Mouse (Mus musculus) large intestine, adult 2 months (tissue): Measurements from ENCODE around the gene Elavl2. TPM values are rescaled to one million over a fixed set of nuclear protein-coding genes. Genes with fewer than 3 reads are reported as not detected.

Experiments
- DNase-seq: peaks from one replicate; pipeline ENCODE4 v3.0.0-alpha.2; 2012; ENCODE audit warnings: low read depth, low spot score
- WGBS: fragments of 180-500 bp; shearing (Covaris S2); methylation state at CpG from one replicate; pipeline ENCODE4 v1.1.7; 2018; 5-methylcytosine and 5-hydroxymethylcytosine counted together
- polyA plus RNA-seq: library from polyadenylated mRNA; depleted of rRNA; stranded (reverse); fragments of >200 nt; gene quantifications from 2 replicates; pipeline ENCODE4 v1.2.3, GENCODE M21; 2012; rRNA removed

The Elavl2 gene
- 0.03 and 0.05 TPM in 2 replicates for polyA plus RNA-seq

GRCm38 (mm10) chr4:91400423-91400822 lies at the start of gene Elavl2:
Elavl2 (minus strand) TSS chr4:91400785.
- DNase-seq = no peak
- WGBS = 7% methylated on average over 28 of the region's 28 CpGs

GRCm38 (mm10) chr4:91447887-91448286 lies 47.3 kb upstream of the Elavl2 start:
- WGBS = 56% methylated on average over 2 of the region's 2 CpGs
- DNase-seq = no peak

DNA sequence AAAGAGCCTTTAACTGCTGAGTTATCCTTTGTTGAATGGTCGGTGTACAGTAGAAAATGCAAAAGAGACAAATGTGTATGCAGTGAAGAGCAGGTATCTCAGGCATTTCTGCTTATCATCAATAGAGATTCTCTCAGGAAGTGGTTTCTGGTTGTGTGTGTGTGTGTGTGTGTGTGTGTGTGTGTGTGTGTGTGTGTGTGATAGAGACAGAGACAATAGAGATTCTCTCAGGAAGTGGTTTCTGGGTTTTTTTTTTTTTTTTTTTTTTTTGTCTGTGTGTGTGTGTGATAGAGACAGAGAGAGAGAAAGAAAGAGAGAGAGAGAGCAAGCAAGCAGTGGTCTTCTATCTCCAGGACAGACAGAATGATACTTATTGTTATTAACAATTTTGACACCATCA lies 15.0 kb upstream of the Elavl2 start:
- WGBS = 84% methylated on average over 1 of the region's 1 CpGs
- no peak for DNase-seq

DNA sequence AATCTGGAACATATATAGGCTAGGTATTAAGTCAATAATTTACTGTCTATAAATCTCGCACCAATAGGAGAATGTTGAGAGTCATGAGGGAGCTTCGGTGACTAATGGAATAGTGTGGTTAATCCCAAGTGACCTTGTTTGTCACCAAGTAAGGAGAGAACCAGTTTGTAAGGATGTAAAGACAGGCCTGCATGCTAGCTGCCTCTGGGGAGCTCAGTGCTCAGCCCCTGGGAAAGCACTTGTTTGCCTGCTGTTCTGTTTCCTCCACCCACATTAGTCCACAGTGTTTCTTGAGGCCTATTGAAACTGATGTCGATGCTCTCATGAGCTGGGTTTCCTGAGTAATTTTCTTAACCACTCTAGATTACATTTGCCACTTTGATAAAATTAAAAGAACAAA lies 4.5 kb upstream of the Elavl2 start:
- 63% methylated on average over 3 of the region's 3 CpGs for WGBS

DNA sequence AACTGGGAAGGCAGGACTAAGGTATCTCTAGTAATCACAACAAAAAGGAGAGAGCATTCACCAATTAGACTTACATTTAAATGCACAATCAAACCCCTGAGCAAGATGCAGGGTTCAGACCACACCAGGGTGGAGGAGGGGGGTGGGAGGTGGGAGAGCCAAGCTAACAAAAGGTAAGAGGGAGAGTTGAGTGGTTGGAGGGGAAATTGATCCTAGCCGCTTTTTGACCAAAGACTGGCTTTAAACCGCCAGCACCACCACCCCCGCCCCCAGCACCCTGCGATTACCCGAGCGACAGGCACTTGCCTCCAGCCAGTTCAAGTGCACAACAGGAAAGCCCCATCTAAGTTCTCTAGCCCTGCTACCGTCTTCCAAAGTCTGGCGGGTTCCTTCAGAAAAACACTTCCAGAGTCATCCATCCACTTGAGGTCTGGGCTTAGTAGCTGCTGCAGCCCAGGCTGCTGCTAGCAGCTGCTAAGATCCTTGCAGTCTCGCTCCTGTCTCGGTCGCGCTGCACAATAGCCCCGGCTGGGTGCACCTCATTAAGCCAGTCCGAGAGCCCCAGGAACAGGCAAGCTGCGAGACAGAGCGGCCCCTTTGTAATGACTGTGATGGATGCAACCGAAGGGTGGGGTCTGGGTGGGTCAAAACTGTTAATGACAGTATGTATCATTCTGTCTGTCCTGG lies 932 bp downstream of the Elavl2 start:
- 4% methylated on average over 17 of the region's 17 CpGs for WGBS
- DNase-seq = no peak

More for the DNA sequence above, 4.5 kb upstream of the Elavl2 start:
- no peak for DNase-seq

GRCm38 (mm10) chr4:91391987-91392598 lies 8.5 kb downstream of the Elavl2 start:
- no peak for DNase-seq
- 56% methylated on average over 5 of the region's 5 CpGs for WGBS

- no peak for DNase-seq
- WGBS = 88% methylated on average over 3 of the region's 3 CpGs
These were observed 12.9 kb downstream of the Elavl2 start for GRCm38 (mm10) chr4:91387701-91388100.

DNA sequence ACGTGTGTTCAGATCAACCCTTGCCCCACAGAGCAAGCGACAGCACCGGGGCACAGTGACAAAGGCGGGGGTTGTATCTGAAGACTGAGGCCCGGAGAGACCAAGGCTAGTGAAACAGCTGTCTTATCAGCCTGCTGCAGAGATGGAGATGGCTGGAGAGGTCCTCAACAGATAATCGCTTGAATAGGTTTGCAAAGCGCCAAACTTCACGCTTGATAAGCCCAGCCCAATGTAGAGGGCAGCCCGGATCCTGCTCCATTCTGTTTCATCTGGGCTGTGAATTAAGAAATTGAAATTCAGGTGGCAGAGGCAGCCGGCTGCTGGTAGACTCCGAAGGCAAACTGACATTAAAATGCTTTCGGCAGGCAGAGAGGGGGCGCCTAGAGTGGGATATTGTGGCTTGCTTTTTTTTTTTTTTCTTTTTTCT lies 19.4 kb downstream of the Elavl2 start:
- 5% methylated on average over 13 of the region's 13 CpGs for WGBS
- DNase-seq = no peak

DNA sequence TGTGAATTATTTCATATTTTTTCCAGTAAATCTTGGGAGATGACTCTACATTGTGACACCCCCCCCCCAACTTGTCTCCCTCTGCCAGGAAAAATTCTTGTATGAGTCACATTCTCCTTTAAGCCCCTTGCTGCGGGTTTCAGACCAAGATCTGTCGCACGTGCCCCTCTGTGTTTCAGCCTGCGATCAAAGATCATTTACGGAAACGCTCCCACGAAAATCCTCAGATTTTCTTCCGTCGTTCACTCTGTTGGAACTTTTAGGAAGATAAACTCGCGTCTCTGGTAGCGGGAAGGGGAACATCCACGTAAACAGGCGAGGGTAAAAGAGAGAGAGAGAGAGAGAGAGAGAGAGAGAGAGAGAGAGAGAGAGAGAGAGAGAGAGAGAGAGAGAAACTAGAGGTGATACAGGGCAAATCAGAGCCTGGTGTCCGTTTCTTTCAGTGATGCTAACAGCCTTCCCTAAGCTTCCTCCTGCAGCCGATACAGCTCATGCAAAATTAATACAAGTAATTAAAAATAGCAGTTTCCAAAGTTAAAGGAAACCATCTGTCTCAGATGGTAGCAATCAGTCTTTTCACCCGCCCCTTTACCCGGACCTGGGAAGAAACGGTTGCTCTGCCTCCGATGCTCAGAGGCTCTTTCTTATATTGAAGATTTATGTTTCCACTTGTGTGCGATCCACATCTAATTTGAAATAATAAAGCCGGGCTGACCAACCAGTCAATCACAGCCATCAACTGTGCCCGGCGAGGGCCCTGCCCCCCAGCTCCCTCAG lies 20.1 kb downstream of the Elavl2 start:
- no peak for DNase-seq
- 14% methylated on average over 24 of the region's 24 CpGs for WGBS

DNA sequence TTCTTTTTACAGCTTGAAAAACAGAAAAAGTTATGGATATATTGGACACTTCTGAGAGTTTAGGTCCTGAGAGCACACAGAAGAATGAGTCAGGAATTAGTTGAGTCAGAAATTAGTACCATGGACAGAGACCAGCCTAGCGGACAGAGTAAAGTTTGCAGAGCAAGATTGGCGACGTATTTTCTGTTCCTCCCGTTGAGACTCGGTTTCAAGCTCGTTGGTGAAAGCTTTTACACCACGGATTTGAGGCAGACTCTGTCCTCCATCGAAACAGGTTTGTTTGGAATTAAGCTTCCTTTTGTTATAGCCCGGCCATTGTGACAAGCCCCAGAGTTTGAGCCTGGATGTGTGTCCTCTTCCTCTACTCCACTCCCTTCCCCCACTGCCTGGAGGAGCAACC lies 21.0 kb downstream of the Elavl2 start:
- DNase-seq = no peak
- 3% methylated on average over 9 of the region's 9 CpGs for whole genome bisulfite sequencing

DNA sequence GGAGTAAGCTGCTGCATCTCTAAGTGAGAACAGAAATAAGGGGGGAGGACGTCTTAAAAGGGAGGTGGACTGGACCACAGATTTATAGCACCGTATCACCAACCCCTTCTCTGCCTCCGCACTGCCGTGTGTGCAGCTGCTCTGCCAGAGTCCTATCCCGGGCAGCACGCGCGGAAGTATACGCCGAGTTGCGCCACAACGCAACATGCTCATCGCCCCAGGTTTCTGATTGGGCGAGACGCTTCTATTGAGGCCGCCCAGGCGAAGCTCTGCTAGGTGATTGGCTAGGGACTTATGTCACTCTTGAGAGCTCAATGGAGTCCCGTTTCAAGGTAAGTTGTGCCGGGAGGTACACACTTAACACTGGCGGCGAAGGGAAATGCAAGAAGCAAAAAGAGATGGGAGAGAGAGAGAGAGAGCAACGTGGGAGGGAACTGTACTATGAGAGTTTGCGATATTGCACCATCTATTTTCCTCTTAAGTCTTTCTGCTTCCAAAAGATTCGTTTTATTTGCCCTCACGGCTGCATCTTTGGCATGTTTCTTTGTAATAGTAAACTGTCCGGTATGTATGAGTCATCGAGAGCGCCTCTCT lies 24.2 kb downstream of the Elavl2 start:
- 2% methylated on average over 28 of the region's 28 CpGs for WGBS
- peak; percentile 29 for DNase-seq

- no peak for DNase-seq
- 5% methylated on average over 7 of the region's 7 CpGs for WGBS
These were observed 25.3 kb downstream of the Elavl2 start for GRCm38 (mm10) chr4:91375372-91375687.

- 3% methylated on average over 46 of the region's 46 CpGs for WGBS
- no peak for DNase-seq
These were observed 25.8 kb downstream of the Elavl2 start for GRCm38 (mm10) chr4:91374571-91375371.

GRCm38 (mm10) chr4:91372844-91373243 lies 27.7 kb downstream of the Elavl2 start:
- DNase-seq = no peak
- 12% methylated on average over 13 of the region's 13 CpGs for WGBS

- WGBS = 1% methylated on average over 43 of the region's 44 CpGs
- no peak for DNase-seq
These were observed 28.8 kb downstream of the Elavl2 start for GRCm38 (mm10) chr4:91371819-91372215.

GRCm38 (mm10) chr4:91371131-91371818 lies 29.3 kb downstream of the Elavl2 start:
- WGBS = 3% methylated on average over 82 of the region's 82 CpGs
- no peak for DNase-seq

DNA sequence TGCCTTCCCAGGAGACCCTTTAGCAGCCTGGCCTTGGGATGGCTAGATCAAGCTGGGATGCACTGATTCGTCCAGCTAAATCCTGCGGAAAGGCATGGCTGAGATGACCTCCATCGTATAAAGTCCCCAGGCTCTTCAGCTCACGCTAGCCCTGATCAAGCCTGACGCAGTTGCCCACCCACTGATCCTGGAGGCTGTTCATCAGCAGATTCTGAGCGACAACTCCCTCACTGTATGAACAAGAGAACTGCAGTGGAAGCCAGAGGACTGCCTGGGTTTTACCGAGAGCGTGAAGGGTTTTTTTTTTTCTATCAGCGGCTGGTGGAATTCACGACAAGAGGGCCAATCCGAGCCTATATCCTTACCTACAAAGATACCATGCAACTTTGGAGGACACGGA lies 35.3 kb downstream of the Elavl2 start:
- WGBS = 89% methylated on average over 12 of the region's 12 CpGs
- DNase-seq = no peak

DNA sequence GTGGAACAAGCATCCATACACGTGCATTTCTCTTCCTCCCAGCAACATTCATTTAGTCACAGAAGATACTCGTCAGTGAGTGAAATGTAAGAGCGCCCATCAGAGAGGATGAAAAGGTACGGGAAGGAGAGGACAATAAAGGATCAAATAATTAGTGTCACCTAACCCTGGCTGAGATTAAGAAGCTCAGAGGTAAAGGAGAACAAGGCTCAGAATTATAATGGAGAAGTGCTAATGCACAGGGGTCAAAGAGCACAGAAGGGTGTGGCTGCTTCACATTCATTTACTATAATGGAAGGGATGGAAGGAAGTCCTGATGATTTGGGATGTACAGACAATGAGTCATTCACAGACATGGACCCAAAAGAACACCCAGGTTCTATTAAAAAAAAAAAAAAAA lies 36.6 kb downstream of the Elavl2 start:
- WGBS = 73% methylated on average over 4 of the region's 4 CpGs
- DNase-seq = no peak

DNA sequence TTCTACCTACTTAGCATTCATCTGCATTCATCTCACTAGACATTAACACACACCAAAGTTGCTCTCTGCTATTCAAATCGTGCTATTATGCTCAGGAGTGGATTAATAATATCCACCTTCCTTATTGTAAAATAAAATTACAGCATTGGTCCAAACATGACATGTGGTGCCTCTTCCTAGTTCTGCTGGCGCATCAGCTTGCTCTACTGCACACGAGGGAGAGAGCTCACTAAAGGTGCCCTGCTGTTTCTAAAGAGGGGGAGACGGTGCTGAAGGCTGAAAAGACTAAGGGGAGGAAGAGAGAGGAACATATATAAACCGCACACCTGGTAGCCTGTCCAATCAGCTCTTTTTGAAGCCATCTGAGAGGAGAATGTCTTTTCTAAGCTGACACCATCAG lies 38.1 kb downstream of the Elavl2 start:
- WGBS = 67% methylated on average over 5 of the region's 5 CpGs
- DNase-seq = no peak
